Mouse (Mus musculus) G1E (cell line): ENCODE measurements at regions not wholly inside any gene's neighbourhood (a gene's known extent, or its start where the extent isn't known, plus 50 kb on each side); places are given as distances from the start of the nearest gene placed in this dataset.

Experiments
- ATAC-seq: 2 replicates; pipeline ENCODE4 v1.8.0; 2016; ENCODE audit warnings: mild to moderate bottlenecking; ENCODE audit not compliant: insufficient number of reproducible peaks, poor library complexity, low FRiP score, severe bottlenecking; ENCODE audit errors: extremely low read depth
- DNase-seq: peaks from one replicate; pipeline ENCODE4 v3.0.0; 2012; ENCODE audit warnings: low spot score
- H3K27me3 ChIP-seq: 2 replicates; pipeline ENCODE4 v1.6.1; 2012; ENCODE audit warnings: mild to moderate bottlenecking, low read length, inconsistent platforms; ENCODE audit not compliant: insufficient read depth
- H3K36me3 ChIP-seq: replicated peaks from 2 replicates; pipeline ENCODE3; 2012; ENCODE audit warnings: mild to moderate bottlenecking, inconsistent platforms
- H3K4me1 ChIP-seq: 2 replicates; pipeline ENCODE4 v1.6.1; 2012; ENCODE audit warnings: low read depth, low read length, inconsistent platforms, mixed read lengths; ENCODE audit not compliant: insufficient read depth
- H3K4me3 ChIP-seq: 2 replicates; pipeline ENCODE4 v1.5.1; 2012; ENCODE audit warnings: low read depth, mild to moderate bottlenecking, inconsistent platforms, low read length, moderate library complexity, mixed read lengths
- H3K9me3 ChIP-seq: replicated peaks from 2 replicates; pipeline ENCODE4 v1.6.1; 2012; ENCODE audit warnings: inconsistent platforms
- CTCF ChIP-seq: IDR thresholded peaks from 2 replicates; pipeline ENCODE4 v1.5.1; 2012; ENCODE audit warnings: low read depth, low read length, inconsistent platforms, mixed read lengths
- GATA1 ChIP-seq: IDR thresholded peaks from 2 replicates; pipeline ENCODE4 v1.6.1; 2012; ENCODE audit warnings: borderline replicate concordance, low read length, inconsistent platforms, mixed read lengths
- GATA2 ChIP-seq: IDR thresholded peaks from 2 replicates; pipeline ENCODE4 v1.6.1; 2012; ENCODE audit warnings: low read depth, low read length, inconsistent platforms, borderline replicate concordance
- POLR2AphosphoS5 ChIP-seq: IDR thresholded peaks from 2 replicates; pipeline ENCODE4 v1.6.1; 2012; ENCODE audit warnings: low read depth, low read length, inconsistent platforms; ENCODE audit not compliant: insufficient replicate concordance
- TAL1 ChIP-seq: conservative IDR thresholded peaks from 2 replicates; pipeline ENCODE4 v1.6.1; 2012; ENCODE audit warnings: low read depth, low read length, inconsistent platforms, mixed read lengths

DNA sequence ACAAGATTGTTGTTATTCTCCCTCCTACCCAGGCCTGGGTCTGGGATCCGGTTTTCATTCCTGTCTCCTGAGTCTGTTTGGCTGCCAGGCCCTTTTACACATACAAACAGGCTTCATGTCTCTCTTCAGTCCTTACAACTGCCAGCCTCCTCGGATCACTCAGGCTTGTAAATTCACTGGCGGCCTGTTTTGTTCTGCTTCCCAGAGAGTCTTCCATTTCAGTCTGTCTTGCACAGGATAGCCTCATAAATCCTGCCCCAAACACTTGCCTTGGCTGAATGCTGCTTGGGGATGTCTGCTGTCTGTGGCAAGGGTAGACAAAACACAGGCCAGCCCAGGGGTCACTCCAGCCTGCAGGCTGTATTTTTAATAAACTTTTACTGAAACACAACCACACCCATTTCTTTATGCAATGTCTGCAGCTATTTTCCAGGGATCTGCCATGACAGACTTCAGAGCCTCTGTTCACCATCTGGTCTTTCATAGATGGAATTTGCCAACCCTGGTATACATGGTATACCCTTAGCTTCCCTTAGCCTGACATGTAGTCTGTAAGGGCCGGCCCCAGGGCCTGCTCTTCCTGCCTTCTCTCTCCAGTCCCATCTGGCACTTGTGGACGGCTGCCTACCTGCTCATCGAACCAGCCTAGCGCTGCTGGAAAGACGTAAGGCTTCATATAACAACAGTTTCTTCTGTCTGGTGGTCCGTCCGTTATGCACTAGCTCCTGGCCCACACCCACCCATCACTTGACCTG is 149.0 kb upstream of the Mocs1 start:
- Histone ChIP-seq H3K36me3 (no peaks in the 10 kb centered on the region), H3K9me3 (peaks cover 68% of the 10 kb centered on the region), H3K4me3 (no peak overlapping the region), H3K27me3 (no peaks in the 10 kb centered on the region), H3K4me1 (no peaks in the 10 kb centered on the region)
- DNase-seq: no peak
- TF ChIP-seq CTCF (no peak), POLR2AphosphoS5 (no peak), GATA2 (no peak), GATA1 (no peak), TAL1 (no peak)
- ATAC-seq: no peak

- no peaks in the 10 kb centered on the region for H3K4me1 ChIP-seq
- ATAC-seq: no peak
- TF ChIP-seq CTCF (no peak), GATA1 (no peak), GATA2 (no peak), TAL1 (no peak), POLR2AphosphoS5 (no peak)
- no peak overlapping the region for H3K4me3 ChIP-seq
- no peak for DNase-seq
- no peaks in the 10 kb centered on the region for H3K27me3 ChIP-seq
- H3K36me3 ChIP-seq: no peaks in the 10 kb centered on the region
- peaks cover 53% of the 10 kb centered on the region for H3K9me3 ChIP-seq
Observed at GRCm38 (mm10) chr17:49281344-49281743, 146.8 kb upstream of the Mocs1 start.

GRCm38 (mm10) chr17:49282498-49282897 is 145.7 kb upstream of the Mocs1 start:
- H3K9me3 ChIP-seq: peaks cover 49% of the 10 kb centered on the region
- no peak for DNase-seq

DNA sequence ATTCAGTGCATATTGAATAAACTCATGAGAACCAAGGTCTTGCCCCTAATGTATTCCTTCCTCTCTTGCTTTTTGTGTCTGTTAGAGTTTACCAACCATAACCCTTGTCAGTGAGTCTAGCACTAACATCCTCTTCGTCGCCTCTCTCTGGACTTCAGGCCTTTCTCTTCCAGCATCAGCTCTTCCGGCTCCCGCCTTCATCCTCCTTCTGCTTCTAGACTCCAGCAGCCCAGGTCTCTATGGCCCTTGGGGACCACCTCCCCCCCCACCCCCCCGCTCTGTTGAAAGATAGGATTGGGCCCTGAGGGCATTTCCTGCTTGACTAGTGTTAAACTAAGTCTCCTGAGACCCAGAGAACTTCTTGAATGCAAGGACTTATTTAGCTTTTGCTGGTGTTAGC is 144.7 kb upstream of the Mocs1 start:
- H3K27me3 ChIP-seq: no peaks in the 10 kb centered on the region
- no peak for DNase-seq
- H3K9me3 ChIP-seq: peaks cover 46% of the 10 kb centered on the region
- TF ChIP-seq GATA2: no peak
- H3K36me3 ChIP-seq: no peaks in the 10 kb centered on the region
- no peak for ATAC-seq
- H3K4me1 ChIP-seq: no peaks in the 10 kb centered on the region
- no peak overlapping the region for H3K4me3 ChIP-seq

More at GRCm38 (mm10) chr17:49282498-49282897, 145.7 kb upstream of the Mocs1 start:
- ATAC-seq: no peak
- Histone ChIP-seq H3K4me1 (no peaks in the 10 kb centered on the region), H3K27me3 (no peaks in the 10 kb centered on the region), H3K4me3 (no peak overlapping the region), H3K36me3 (no peaks in the 10 kb centered on the region)
- TF ChIP-seq CTCF (0 out of 2 replicates have a peak, but pooled peaks have one; percentile 22), POLR2AphosphoS5 (no peak)

- Histone ChIP-seq H3K4me3 (no peak overlapping the region), H3K4me1 (no peaks in the 10 kb centered on the region), H3K9me3 (peaks cover 19% of the 10 kb centered on the region), H3K27me3 (no peaks in the 10 kb centered on the region), H3K36me3 (no peaks in the 10 kb centered on the region)
- DNase-seq (no peak), ATAC-seq (no peak)
- TF ChIP-seq CTCF (no peak), TAL1 (no peak), POLR2AphosphoS5 (no peak), GATA2 (no peak), GATA1 (no peak)
Observed at GRCm38 (mm10) chr17:49291636-49292035, 136.5 kb upstream of the Mocs1 start.

- no peaks in the 10 kb centered on the region for H3K4me1 ChIP-seq
- no peaks in the 10 kb centered on the region for H3K36me3 ChIP-seq
- peaks cover 49% of the 10 kb centered on the region for H3K9me3 ChIP-seq
- no peak for TF ChIP-seq GATA1
- TF ChIP-seq POLR2AphosphoS5: no peak
- no peak for TF ChIP-seq GATA2
- no peak for TF ChIP-seq CTCF
- no peak for TF ChIP-seq TAL1
- H3K27me3 ChIP-seq: no peaks in the 10 kb centered on the region
- H3K4me3 ChIP-seq: no peak overlapping the region
- DNase-seq (no peak), ATAC-seq (no peak)
Observed at GRCm38 (mm10) chr17:49304461-49304860, 123.7 kb upstream of the Mocs1 start.
